Mouse (Mus musculus) olfactory bulb, adult 2 months (tissue): ENCODE measurements around the gene Ilk.

Experiments
- CTCF ChIP-seq: fragments of 200-500 bp; IDR thresholded peaks from 2 replicates; pipeline ENCODE4 v1.5.1; 2012; ENCODE audit warnings: low read depth, mild to moderate bottlenecking, low read length, moderate library complexity; ENCODE audit not compliant: insufficient read depth
- POLR2A ChIP-seq: fragments of 200-500 bp; IDR thresholded peaks from 2 replicates; pipeline ENCODE4 v1.6.1; 2012; ENCODE audit warnings: mild to moderate bottlenecking, low read depth, low read length, moderate library complexity; ENCODE audit not compliant: insufficient read depth

- TF ChIP-seq CTCF (no peak), POLR2A (no peak)
Measured at GRCm38 (mm10) chr7:105764331-105764730, 27.9 kb downstream of the Ilk start.
